Mouse (Mus musculus) liver, embryonic 14.5 days (tissue): ENCODE measurements around the gene Mipol1. TPM values are rescaled to one million over a fixed set of nuclear protein-coding genes. Genes with fewer than 3 reads are reported as not detected.

ENCODE experiments used
- ATAC-seq: fragments of 200-750 bp; cut with Nextera tagmentation; 2 replicates; pipeline ENCODE4 v1.8.0; 2017; ENCODE audit warnings: moderate number of reproducible peaks, mild to moderate bottlenecking, moderate library complexity; ENCODE audit not compliant: insufficient read depth
- DNase-seq, 3 experiments: peaks; one replicate each; pipeline ENCODE4 v3.0.0-alpha.2; 2012 to 2013; ENCODE audit warnings: low read depth in 3 of 3, low spot score in 3 of 3
- H3K27ac ChIP-seq: fragments of 300-500 bp; sonication (generic); 2 replicates; pipeline ENCODE4 v1.5.1; 2014; ENCODE audit warnings: moderate library complexity, mild to moderate bottlenecking, control low read depth, inconsistent platforms
- H3K27me3 ChIP-seq: fragments of 300-500 bp; sonication (generic); 2 replicates; pipeline ENCODE4 v1.6.1; 2014; ENCODE audit warnings: mild to moderate bottlenecking, low read length, moderate library complexity; ENCODE audit not compliant: control insufficient read depth, insufficient read depth
- H3K36me3 ChIP-seq: fragments of 300-500 bp; sonication (generic); replicated peaks from 2 replicates; pipeline ENCODE4 v1.6.1; 2014; ENCODE audit warnings: low read depth; ENCODE audit not compliant: control insufficient read depth, insufficient read depth
- H3K4me1 ChIP-seq, 2 experiments: fragments of 200-500 bp in 1 of 2; fragments of 300-500 bp in 1 of 2; sonication (generic) in 1 of 2; replicated peaks; 2 replicates each; pipeline ENCODE4 v1.6.1; 2012 to 2014; ENCODE audit warnings: antibody characterized with exemption in 1 of 2, inconsistent platforms in 1 of 2, low read length in 1 of 2; ENCODE audit not compliant: control insufficient read depth in 2 of 2, insufficient read depth in 2 of 2
- H3K4me2 ChIP-seq: fragments of 300-500 bp; sonication (generic); 2 replicates; pipeline ENCODE4 v1.6.1; 2014; ENCODE audit warnings: low read depth, mild to moderate bottlenecking, control low read depth, moderate library complexity
- H3K4me3 ChIP-seq, 2 experiments: fragments of 200-500 bp in 1 of 2; fragments of 300-500 bp in 1 of 2; sonication (generic) in 1 of 2; 2 replicates each; pipeline ENCODE4 v1.5.1; 2012 to 2014; ENCODE audit warnings: low read depth in 2 of 2, low read length in 2 of 2, mild to moderate bottlenecking in 2 of 2, control low read depth in 1 of 2, inconsistent platforms in 1 of 2, moderate library complexity in 1 of 2; ENCODE audit not compliant: insufficient read depth in 1 of 2
- H3K9ac ChIP-seq: fragments of 300-500 bp; sonication (generic); replicated peaks from 2 replicates; pipeline ENCODE4 v1.6.1; 2014; ENCODE audit warnings: mild to moderate bottlenecking, control low read depth, moderate library complexity
- H3K9me3 ChIP-seq: fragments of 300-500 bp; sonication (generic); 2 replicates; pipeline ENCODE4 v1.6.1; 2016; ENCODE audit warnings: low read length, mixed read lengths; ENCODE audit not compliant: control insufficient read depth
- CTCF ChIP-seq: IDR thresholded peaks from 2 replicates; pipeline ENCODE4 v1.5.1; 2016; ENCODE audit warnings: antibody characterized with exemption, low read depth, control low read depth
- EP300 ChIP-seq: IDR thresholded peaks from 2 replicates; pipeline ENCODE4 v1.6.1; 2016; ENCODE audit warnings: antibody characterized with exemption, low read depth
- WGBS: fragments of 180-500 bp; shearing (Covaris S2); extraction: QIAGEN DNeasy Blood & Tissue Kit; methylation state at CpG from one replicate; pipeline ENCODE4 v1.1.7; 2014; ENCODE audit not compliant: insufficient replicate concordance; 5-methylcytosine and 5-hydroxymethylcytosine counted together
- polyA plus RNA-seq, 2 experiments: library from polyadenylated mRNA; depleted of rRNA in 1 of 2; stranded (reverse) in 1 of 2; unstranded in 1 of 2; fragments of >200 nt; fragmentation: Nextera tagmentation in 1 of 2; extraction: Ambion mirVana in 1 of 2; gene quantifications; 2 replicates each; pipeline versions ENCODE4 v1.2.1 to v1.2.3; 2012 to 2014

The Mipol1 gene
- polyA plus RNA-seq, 2 experiments, result 1.7 to 3.5 TPM

DNA sequence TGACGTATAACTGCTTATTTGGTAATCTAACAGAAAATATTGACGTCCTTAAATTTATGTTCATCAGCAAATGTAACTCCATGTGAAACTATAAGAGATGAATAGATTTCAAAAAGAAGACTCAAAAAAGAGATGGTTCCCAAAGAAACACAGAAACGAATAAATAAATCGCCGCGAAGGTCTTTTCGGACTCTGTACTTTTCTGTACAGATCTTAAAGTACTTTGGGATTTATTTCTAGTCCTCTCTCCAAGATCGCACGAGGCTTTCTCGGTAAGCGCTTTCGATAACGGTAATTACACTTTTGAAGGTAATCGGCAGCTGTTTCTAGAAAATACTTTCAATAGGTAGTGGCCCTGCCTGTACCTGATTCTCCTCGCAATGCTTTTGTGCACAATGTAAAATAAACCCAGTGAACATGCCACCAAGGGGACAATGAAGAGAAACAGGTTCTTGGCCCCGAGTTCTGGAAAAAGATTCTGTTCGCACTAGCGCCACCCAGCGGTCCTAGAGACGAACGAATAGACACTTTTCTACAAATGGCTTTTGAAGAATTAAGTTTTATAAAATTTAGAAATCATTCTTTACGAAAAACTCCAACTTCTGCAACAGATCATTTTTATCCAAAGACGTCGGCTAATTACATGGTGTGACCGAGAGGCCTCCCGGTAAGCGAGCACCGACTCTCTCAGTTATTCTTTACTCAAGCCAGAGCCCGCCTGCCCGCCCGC lies 314.6 kb downstream of the Mipol1 start:
- no peaks in the 10 kb centered on the region for H3K9me3 ChIP-seq
- peak overlapping the region; percentile 48 to 52 for H3K4me3 ChIP-seq
- peaks cover 96% of the 10 kb centered on the region for H3K27me3 ChIP-seq
- peak overlapping the region; percentile 40; the same call in 1 of the 2 replicates for H3K9ac ChIP-seq
- no peak overlapping the region for H3K27ac ChIP-seq
- no peaks in the 10 kb centered on the region for H3K4me1 ChIP-seq
- WGBS, result 3% methylated on average over 31 of the region's 31 CpGs
- H3K36me3 ChIP-seq, result no peaks in the 10 kb centered on the region
- DNase-seq (peak; percentile 37 to 54 (median 39)), ATAC-seq (no peak)
- peak overlapping the region; percentile 58 for H3K4me2 ChIP-seq
- TF ChIP-seq EP300 (no peak), CTCF (peak; percentile 47)

DNA sequence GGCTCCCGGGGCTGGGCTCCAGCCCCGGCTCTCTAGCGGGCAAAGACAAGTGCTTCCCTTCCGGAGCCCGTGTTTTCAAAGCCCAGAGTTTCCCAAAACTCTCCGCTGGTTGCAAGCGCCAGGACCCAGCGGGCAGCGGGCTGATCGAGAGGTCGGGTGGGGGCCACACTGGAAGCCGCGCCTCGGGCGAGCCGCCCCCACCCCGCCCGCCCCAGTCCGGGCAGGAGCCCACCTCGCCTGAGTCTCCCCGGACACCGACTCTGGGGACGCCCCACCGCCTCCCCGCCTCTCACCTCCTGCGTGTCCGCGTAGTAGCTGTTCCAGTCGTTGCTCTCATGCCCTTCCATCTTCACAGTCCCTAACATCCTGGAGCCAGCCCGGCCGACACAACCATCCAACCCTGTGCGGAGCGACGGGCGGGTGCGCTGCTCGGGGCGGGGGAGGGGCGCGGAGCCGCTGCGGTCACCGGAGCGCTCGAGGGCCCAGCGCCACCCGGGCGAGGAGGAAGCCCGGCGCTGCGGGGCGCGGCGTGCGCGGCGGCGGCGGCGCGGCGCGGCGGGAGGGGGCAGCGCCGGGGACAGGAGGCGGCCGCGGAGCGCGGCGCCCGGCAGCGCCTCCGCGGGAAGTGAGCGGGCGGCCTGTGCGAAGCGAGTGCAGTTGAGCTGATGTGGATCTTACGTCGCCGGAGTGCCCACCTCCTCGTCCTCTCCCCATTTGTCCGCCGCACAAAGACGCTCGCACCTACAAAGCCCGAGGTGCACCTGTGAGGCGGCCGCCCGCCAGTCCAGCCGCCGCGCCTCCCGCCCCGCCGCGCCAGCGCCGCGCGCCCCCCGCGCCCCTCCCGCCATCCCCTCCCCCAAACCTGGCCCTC lies 315.4 kb downstream of the Mipol1 start:
- TF ChIP-seq CTCF (no peak), EP300 (no peak)
- Histone ChIP-seq H3K9me3 (no peaks in the 10 kb centered on the region), H3K4me2 (peak overlapping the region; percentile 58), H3K36me3 (no peaks in the 10 kb centered on the region), H3K9ac (peak overlapping the region; percentile 40; the same call in 1 of the 2 replicates), H3K4me3 (peak overlapping the region; percentile 48 to 52), H3K27me3 (peaks cover 100% of the 10 kb centered on the region), H3K27ac (no peak overlapping the region), H3K4me1 (no peaks in the 10 kb centered on the region)
- WGBS, result under 1% methylated on average over 103 of the region's 106 CpGs
- ATAC-seq (peak; percentile 56), DNase-seq (no peak)

Other genes starting within 250 kb of the Mipol1 start
- gene Slc25a21, start 33.0 kb upstream of the Mipol1 start, polyA plus RNA-seq (2012; rRNA removed), result 7.0 and 9.3 TPM in 2 replicates
- 21.6 and 28.5 TPM in 2 replicates for gene Slc25a21, start 33.0 kb upstream of the Mipol1 start, polyA plus RNA-seq (2014; fragmentation: Nextera tagmentation; extraction: Ambion mirVana)
- gene Prps1l3, start within 50 bp of the Mipol1 start, polyA plus RNA-seq (2012; rRNA removed), result 15.2 and 21.1 TPM in 2 replicates
- gene Prps1l3, start within 50 bp of the Mipol1 start, polyA plus RNA-seq (2014; fragmentation: Nextera tagmentation; extraction: Ambion mirVana), result 38.2 and 41.4 TPM in 2 replicates